Mouse (Mus musculus) cerebellum, adult 2 months (tissue): Measurements from ENCODE around the gene Spp1.

Experiments used
- CTCF ChIP-seq: fragments of 200-500 bp; IDR thresholded peaks from 2 replicates; pipeline ENCODE4 v1.5.1; 2011; ENCODE audit warnings: low read depth, mild to moderate bottlenecking, control low read depth, low read length, moderate library complexity, borderline replicate concordance; ENCODE audit not compliant: insufficient read depth
- POLR2A ChIP-seq: fragments of 200-500 bp; IDR thresholded peaks from 2 replicates; pipeline ENCODE4 v1.6.1; 2011; ENCODE audit warnings: low read length, control low read depth, borderline replicate concordance; ENCODE audit not compliant: insufficient read depth

DNA sequence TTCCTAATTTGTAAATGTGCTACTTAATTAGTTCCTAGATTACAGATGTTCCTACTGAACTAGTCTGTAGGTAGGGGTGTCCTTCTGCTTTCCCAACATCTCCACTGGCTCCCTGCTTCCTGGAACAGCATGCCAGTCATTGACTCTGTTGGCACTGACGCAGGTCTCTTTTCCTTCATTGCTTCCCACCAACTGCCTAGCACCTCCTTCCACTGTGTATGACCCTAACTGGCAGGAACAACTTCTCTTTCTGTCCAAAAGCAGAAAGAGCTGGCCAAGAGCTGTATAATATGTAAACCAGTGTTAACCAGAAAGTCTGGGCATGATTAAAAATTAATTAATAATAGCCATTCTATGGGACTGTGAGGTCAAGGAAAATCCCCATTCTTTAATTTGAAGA is 17.2 kb upstream of the Spp1 start:
- no peak for TF ChIP-seq POLR2A
- no peak for TF ChIP-seq CTCF
